Mouse (Mus musculus) layer of hippocampus, adult 6 months (tissue): ENCODE results near the gene Gpr157. TPM values are rescaled to one million over a fixed set of nuclear protein-coding genes. Genes with fewer than 3 reads are reported as not detected.
A peak's percentile ranks its signal among the peaks of the same experiment; 100 is the strongest.

Experiments used
- long read RNA-seq, 2 experiments: library from polyadenylated mRNA; unstranded; transcript quantifications; one replicate each; pipeline ENCODE4 v2.0.0; 2019 to 2020
- microRNA-seq: library from miRNA; unstranded; fragments of <30 nt; microRNA quantifications from one replicate; pipeline ENCODE4 v1.2.0, GENCODE M21; 2020
- polyA plus RNA-seq: library from polyadenylated mRNA; unstranded; fragments of <200 nt; fragmentation: Nextera tagmentation; gene quantifications from 2 replicates; pipeline ENCODE4 v1.2.3, GENCODE M21; 2021

Gpr157 gene
- 0.25 and 0.29 TPM in 2 replicates for polyA plus RNA-seq
- long read RNA-seq, experiment 1, full-length matches to known transcripts, result 1 of 1 reads
- long read RNA-seq, experiment 1, partial matches to known transcripts, result 0 of 1 reads
- long read RNA-seq, experiment 1, other reads (novel, unspliced or antisense), result 0 of 1 reads
- long read RNA-seq, experiment 2, result 0 reads

GRCm38 (mm10) chr4:150087161-150087889 is at the start of gene Gpr157:
Gene Gpr157, plus strand, starts transcription at chr4:150087365.

DNA sequence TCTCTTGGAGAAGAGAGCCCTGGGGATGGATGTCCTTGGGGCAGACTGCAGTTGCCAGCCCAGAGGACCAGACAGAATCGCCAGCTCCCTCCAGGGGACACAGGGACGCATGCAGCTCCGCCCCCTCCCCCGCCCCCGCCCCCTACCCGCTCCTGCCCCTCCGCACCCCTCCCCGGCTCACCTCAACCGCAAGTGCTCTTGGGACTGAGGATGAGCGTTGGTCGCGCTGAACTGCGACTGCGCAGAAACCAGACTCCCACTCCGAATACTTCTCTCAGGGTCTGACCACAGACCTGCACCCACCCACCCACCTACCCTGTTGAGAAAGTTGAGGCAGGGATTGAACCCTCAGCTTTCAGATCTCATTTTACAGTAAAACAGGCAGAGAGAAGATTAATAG is 31.9 kb downstream of the Gpr157 start, which contains the start of gene Slc2a5:
TSS of gene Slc2a5 (plus strand) at position 229 of the 400 bp plus-strand sequence.

Small RNA genes within 50 kb of the gene (microRNA-seq; reads per million reads assigned to microRNA genes)
- gene Mir34a, result 5,222 reads per million, percentile 92 among the genes with 10 or more reads in this experiment

Other genes starting within 250 kb of the Gpr157 start
- 13.5 and 16.4 TPM in 2 replicates for gene Spsb1, start 132.3 kb upstream of the Gpr157 start, polyA plus RNA-seq
- gene H6pd, start 78.3 kb upstream of the Gpr157 start, polyA plus RNA-seq, result 2.1 and 2.3 TPM in 2 replicates
- 8.8 and 9.9 TPM in 2 replicates for gene Slc2a5, start 31.9 kb downstream of the Gpr157 start, polyA plus RNA-seq
- not detected in 2 replicates for gene Slc2a7, start 61.6 kb downstream of the Gpr157 start, polyA plus RNA-seq
- not detected in 2 replicates for gene Car6, start 114.0 kb downstream of the Gpr157 start, polyA plus RNA-seq
- 1,130 and 1,146 TPM in 2 replicates for gene Eno1, start 149.4 kb downstream of the Gpr157 start, polyA plus RNA-seq
- gene Rere, start 194.3 kb downstream of the Gpr157 start, polyA plus RNA-seq, result 28.4 and 34.7 TPM in 2 replicates